Mouse (Mus musculus) embryonic fibroblast, embryonic 13.5 days (primary cell): Measurements from ENCODE around the gene H13. TPM values are rescaled to one million over a fixed set of nuclear protein-coding genes. Genes with fewer than 3 reads are reported as not detected.
A peak's percentile ranks its signal among the peaks of the same experiment; 100 is the strongest.
"Not testable (repeated sequence)": the region's sequence is repeated elsewhere in the genome, so short reads cannot be mapped to it uniquely, and the experiment has no call there.

Experiments
- H3K27ac ChIP-seq: 2 replicates; pipeline ENCODE4 v1.5.1; 2012; ENCODE audit warnings: low read length, control low read depth, inconsistent platforms; ENCODE audit not compliant: insufficient read depth
- H3K4me1 ChIP-seq: 2 replicates; pipeline ENCODE4 v1.6.1; 2011; ENCODE audit warnings: low read length; ENCODE audit not compliant: control insufficient read depth, insufficient read depth
- H3K4me3 ChIP-seq: 2 replicates; pipeline ENCODE4 v1.5.1; 2011; ENCODE audit warnings: mild to moderate bottlenecking, control low read depth, low read length; ENCODE audit not compliant: insufficient read depth
- CTCF ChIP-seq: IDR thresholded peaks from 2 replicates; pipeline ENCODE4 v1.5.1; 2011; ENCODE audit warnings: mild to moderate bottlenecking, control low read depth, low read length, moderate library complexity, borderline replicate concordance; ENCODE audit not compliant: insufficient read depth
- POLR2A ChIP-seq: IDR thresholded peaks from 2 replicates; pipeline ENCODE4 v1.6.1; 2011; ENCODE audit warnings: low read depth, mild to moderate bottlenecking, control low read depth, low read length, moderate library complexity
- polyA plus RNA-seq: library from polyadenylated mRNA; stranded (reverse); fragments of >200 nt; gene quantifications from 2 replicates; pipeline ENCODE4 v1.2.4, GENCODE M21; 2011; ENCODE audit warnings: low read depth; ENCODE audit not compliant: missing spikeins, insufficient read length

The H13 gene
- polyA plus RNA-seq, 1 experiment = 141 TPM

- no peak for TF ChIP-seq POLR2A
- TF ChIP-seq CTCF = no peak
- no peaks in the 10 kb centered on the region for H3K4me1 ChIP-seq
- no peak overlapping the region for H3K4me3 ChIP-seq
- H3K27ac ChIP-seq = peak overlapping the region; percentile 32; the same call in 1 of the 2 replicates
Measured at GRCm38 (mm10) chr2:152653874-152654715, 15.2 kb upstream of the H13 start.

- no peak overlapping the region for H3K4me3 ChIP-seq
- H3K4me1 ChIP-seq = no peaks in the 10 kb centered on the region
- TF ChIP-seq POLR2A (no peak), CTCF (no peak)
- H3K27ac ChIP-seq = no peak overlapping the region
Measured at GRCm38 (mm10) chr2:152657398-152657797, 11.9 kb upstream of the H13 start.

GRCm38 (mm10) chr2:152661163-152661562, 8.1 kb upstream of the H13 start:
- Histone ChIP-seq H3K4me3 (no peak overlapping the region), H3K27ac (no peak overlapping the region), H3K4me1 (no peaks in the 10 kb centered on the region)
- TF ChIP-seq POLR2A (no peak), CTCF (no peak)

GRCm38 (mm10) chr2:152666191-152666590, 3.1 kb upstream of the H13 start:
- not testable (repeated sequence) for H3K4me3 ChIP-seq, H3K4me1 ChIP-seq, H3K27ac ChIP-seq

- H3K27ac ChIP-seq = peak overlapping the region; percentile 60
- peak overlapping the region; percentile 97 for H3K4me3 ChIP-seq
- TF ChIP-seq CTCF (no peak), POLR2A (peak; percentile 39; the same call in 1 of the 2 replicates)
Measured at GRCm38 (mm10) chr2:152669639-152670484, 601 bp downstream of the H13 start.

GRCm38 (mm10) chr2:152670983-152671641, 1.9 kb downstream of the H13 start:
- TF ChIP-seq CTCF = no peak
- H3K4me3 ChIP-seq = peak overlapping the region; percentile 97
- H3K4me1 ChIP-seq = peaks cover 25% of the 10 kb centered on the region
- peak overlapping the region; percentile 60 for H3K27ac ChIP-seq

More at GRCm38 (mm10) chr2:152669639-152670484, 601 bp downstream of the H13 start:
- H3K4me1 ChIP-seq = peaks cover 16% of the 10 kb centered on the region; the same call in 1 of the 2 replicates

- no peak for TF ChIP-seq POLR2A
- TF ChIP-seq CTCF = peak; percentile 54; the same call in 1 of the 2 replicates
- Histone ChIP-seq H3K4me1 (peaks cover 26% of the 10 kb centered on the region), H3K4me3 (peak overlapping the region; percentile 97), H3K27ac (no peak overlapping the region; the same call in 1 of the 2 replicates)
Measured at GRCm38 (mm10) chr2:152671642-152671999, 2.4 kb downstream of the H13 start.

- Histone ChIP-seq H3K4me3 (peak overlapping the region; percentile 14), H3K27ac (no peak overlapping the region), H3K4me1 (peaks cover 26% of the 10 kb centered on the region)
- TF ChIP-seq POLR2A (no peak), CTCF (no peak)
Measured at GRCm38 (mm10) chr2:152672166-152672565, 2.9 kb downstream of the H13 start.

- Histone ChIP-seq H3K4me3 (no peak overlapping the region), H3K4me1 (peaks cover 26% of the 10 kb centered on the region), H3K27ac (peak overlapping the region; percentile 38; the same call in 1 of the 2 replicates)
- no peak for TF ChIP-seq CTCF
- no peak for TF ChIP-seq POLR2A
Measured at GRCm38 (mm10) chr2:152674148-152674547, 4.9 kb downstream of the H13 start.
